Mouse (Mus musculus): ENCODE data around the gene Castor1. TPM values are rescaled to one million over a fixed set of nuclear protein-coding genes. Genes with fewer than 3 reads are reported as not detected.
"Not testable (repeated sequence)": the region's sequence is repeated elsewhere in the genome, so short reads cannot be mapped to it uniquely, and the experiment has no call there.

Gene Castor1
- total RNA-seq (2021) = 1 to 10 TPM; 2.0 to 2.6 TPM
- long read RNA-seq, experiment 1, partial matches to known transcripts = 0 of 1 reads
- long read RNA-seq, experiment 1, other reads (novel, unspliced or antisense) = 0 of 1 reads
- long read RNA-seq, experiment 2 = 0 reads

DNA sequence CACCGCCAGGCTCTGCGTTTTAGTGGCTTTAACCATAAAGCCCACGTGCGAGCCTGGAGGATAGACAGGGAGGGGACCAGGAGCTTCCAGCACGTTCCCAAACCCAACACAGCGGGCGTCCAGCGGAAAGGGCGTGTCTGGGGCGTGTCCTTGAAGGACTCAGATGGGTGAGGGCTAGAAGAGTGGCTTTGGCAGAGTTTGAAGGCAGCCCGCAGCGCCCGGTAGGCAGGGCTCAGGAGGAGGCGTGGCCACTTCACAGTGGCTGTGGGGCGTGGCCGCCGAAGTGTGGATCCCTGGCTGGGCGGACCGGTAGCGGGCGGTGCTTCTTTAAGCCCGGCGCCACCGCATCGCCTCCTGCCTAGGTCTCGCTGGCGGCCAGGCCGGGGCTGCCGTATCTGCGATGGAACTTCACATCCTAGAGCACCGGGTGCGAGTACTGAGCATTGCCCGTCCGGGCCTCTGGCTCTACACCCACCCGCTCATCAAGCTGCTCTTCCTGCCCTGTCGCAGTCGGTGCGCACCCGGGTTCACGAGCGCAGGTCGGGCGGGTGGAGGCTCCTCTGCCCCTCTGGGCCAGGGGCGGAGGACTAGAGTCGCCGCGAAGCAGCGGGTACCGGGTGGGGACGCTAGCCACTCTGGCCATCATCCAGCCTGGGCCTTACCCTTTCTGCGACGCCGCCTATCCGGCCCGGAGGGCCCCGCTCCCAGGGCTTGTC lies at the start of gene Castor1:
Castor1 (plus strand) TSS at position 312 of the 716 bp plus-strand sequence.
- peak within 1 kb of the TSS; percentile 89 for H3K4me3 ChIP-seq
- intact Hi-C loops (cut with DNase I) = loop anchor here (10.0 kb wide), 1 partner anchor 53 kb away; the partner anchor contains the start of genes Ccdc157 and Sf3a1
- peak within 1 kb of the TSS; percentile 85 for H3K27ac ChIP-seq
- peak; percentile 94 for DNase-seq
- TF ChIP-seq CTCF (IDR thresholded peaks at IDR 0.05) = no peak

GRCm38 (mm10) chr11:4174586-4174985 lies 43.4 kb upstream of the Castor1 start:
- DNase-seq = peak; percentile 95
- TF ChIP-seq CTCF (IDR thresholded peaks at IDR 0.05) = 0 out of 2 replicates have a peak, but pooled peaks have one; percentile 0
- Histone ChIP-seq H3K4me3 (peak overlapping the region; percentile 22), H3K27ac (peak overlapping the region; percentile 78)
- intact Hi-C loops (cut with DNase I) = no loop called here

GRCm38 (mm10) chr11:4177716-4178115 lies 40.3 kb upstream of the Castor1 start:
- peak overlapping the region; percentile 44 for H3K27ac ChIP-seq
- TF ChIP-seq CTCF (IDR thresholded peaks at IDR 0.05) = no peak
- intact Hi-C loops (cut with DNase I) = no loop called here
- DNase-seq = peak; percentile 61
- H3K4me3 ChIP-seq = no peak overlapping the region

DNA sequence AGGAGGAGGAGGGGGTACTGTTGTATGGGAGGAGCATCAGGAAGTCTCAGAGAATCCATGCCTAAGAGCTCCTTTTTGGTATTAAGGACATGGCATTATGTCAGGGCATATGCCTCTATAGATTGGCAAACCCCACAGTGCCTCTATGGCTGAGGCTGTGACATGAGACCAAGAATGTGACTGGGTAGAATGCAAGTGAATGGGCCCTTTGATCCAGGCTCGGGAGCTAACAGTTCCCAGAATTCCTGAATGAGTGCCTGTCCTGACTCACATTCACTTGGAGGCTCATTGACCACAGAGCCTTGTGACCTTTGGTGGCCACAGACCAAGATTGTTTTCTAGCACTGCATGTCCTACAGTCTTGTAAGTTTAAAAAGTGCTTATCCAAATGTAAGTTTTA lies 36.0 kb upstream of the Castor1 start:
- H3K27ac ChIP-seq = peak overlapping the region; percentile 48
- TF ChIP-seq CTCF (IDR thresholded peaks at IDR 0.05) = no peak
- intact Hi-C loops (cut with DNase I) = no loop called here
- DNase-seq = no peak
- no peak overlapping the region for H3K4me3 ChIP-seq

GRCm38 (mm10) chr11:4183511-4183910 lies 34.5 kb upstream of the Castor1 start:
- H3K4me3 ChIP-seq = no peak overlapping the region
- peak overlapping the region; percentile 48 for H3K27ac ChIP-seq
- DNase-seq = no peak
- no peak for TF ChIP-seq CTCF (IDR thresholded peaks at IDR 0.05)
- intact Hi-C loops (cut with DNase I) = no loop called here

GRCm38 (mm10) chr11:4184251-4184952 lies 33.6 kb upstream of the Castor1 start:
- H3K27ac ChIP-seq = peak overlapping the region; percentile 48
- intact Hi-C loops (cut with DNase I) = no loop called here
- no peak for DNase-seq
- H3K4me3 ChIP-seq = no peak overlapping the region
- peak; percentile 29; the same call in 1 of the 2 replicates for TF ChIP-seq CTCF (IDR thresholded peaks at IDR 0.05)

DNA sequence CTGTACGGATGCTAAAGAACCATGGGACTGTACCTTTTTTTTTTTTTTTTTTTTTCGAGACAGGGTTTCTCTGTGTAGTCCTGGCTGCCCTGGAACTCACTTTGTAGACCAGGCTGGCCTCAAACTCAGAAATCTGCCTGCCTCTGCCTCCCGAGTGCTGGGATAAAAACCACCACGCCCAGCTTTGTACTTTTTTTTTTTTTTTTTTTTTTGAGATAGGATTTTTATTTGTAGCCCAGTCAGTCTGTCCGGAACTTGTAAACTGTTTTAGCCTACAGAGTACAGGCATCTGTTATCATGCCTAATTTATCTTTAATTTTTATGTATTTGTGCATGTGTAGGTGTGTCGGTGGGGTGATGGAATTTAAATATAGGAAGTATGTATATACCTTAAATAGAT lies 32.5 kb upstream of the Castor1 start:
- DNase-seq; intact Hi-C loops (cut with DNase I); H3K27ac ChIP-seq; H3K4me3 ChIP-seq: not testable (repeated sequence)

DNA sequence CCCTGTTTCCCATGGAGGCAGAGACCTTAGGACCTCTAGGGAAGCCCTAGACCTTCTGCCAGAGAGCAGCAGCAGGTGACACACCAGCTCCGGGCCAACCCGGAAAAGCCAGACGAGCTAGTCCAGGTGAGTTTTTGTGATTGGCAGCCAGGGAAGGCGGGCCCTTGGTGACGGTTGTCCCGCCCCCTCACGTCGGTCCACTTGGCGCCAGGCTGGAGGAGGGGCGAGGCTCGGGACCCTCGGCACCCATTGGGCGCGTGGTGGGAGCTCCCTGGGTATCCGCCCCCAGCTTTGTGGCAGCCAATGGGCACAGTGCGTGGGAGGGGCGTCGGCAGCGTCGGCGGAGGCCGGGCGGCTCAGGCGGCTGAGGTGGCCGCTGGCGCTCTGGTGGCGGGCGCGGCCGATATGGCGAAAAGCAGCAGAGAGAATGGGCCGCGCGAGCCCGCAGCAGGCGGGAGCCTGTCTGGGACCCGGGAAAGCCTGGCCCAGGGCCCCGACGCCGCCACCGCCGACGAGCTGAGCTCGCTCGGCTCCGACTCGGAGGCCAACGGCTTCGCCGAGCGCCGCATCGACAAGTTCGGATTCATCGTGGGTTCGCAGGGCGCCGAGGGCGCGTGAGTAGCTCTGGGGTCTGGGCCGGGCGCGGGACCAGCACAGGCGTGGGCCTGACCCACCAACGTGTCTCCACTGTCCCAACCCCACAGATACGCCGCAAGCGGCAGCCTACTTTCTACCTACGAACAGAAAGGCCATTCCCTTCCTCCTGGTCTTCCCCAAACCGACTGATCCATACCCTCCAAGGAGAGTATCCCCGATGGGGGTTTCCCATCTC lies 31.3 kb upstream of the Castor1 start, which contains the start of gene Tbc1d10a:
Tbc1d10a (plus strand) TSS at position 304 of the 832 bp plus-strand sequence.
- peak; percentile 25; the same call in 1 of the 2 replicates for TF ChIP-seq CTCF (IDR thresholded peaks at IDR 0.05)
- intact Hi-C loops (cut with DNase I) = no loop called here
- peak within 1 kb of the TSS; percentile 90 for H3K4me3 ChIP-seq
- peak within 1 kb of the TSS; percentile 93 for H3K27ac ChIP-seq
- peak; percentile 99 for DNase-seq

GRCm38 (mm10) chr11:4187318-4187700 lies 30.7 kb upstream of the Castor1 start:
- peak overlapping the region; percentile 90 for H3K4me3 ChIP-seq
- no peak for TF ChIP-seq CTCF (IDR thresholded peaks at IDR 0.05)
- DNase-seq = no peak
- intact Hi-C loops (cut with DNase I) = no loop called here
- H3K27ac ChIP-seq = peak overlapping the region; percentile 93

GRCm38 (mm10) chr11:4189182-4189581 lies 28.8 kb upstream of the Castor1 start:
- intact Hi-C loops (cut with DNase I) = no loop called here
- Histone ChIP-seq H3K4me3 (peak overlapping the region; percentile 90), H3K27ac (peak overlapping the region; percentile 93)
- no peak for TF ChIP-seq CTCF (IDR thresholded peaks at IDR 0.05)
- DNase-seq = no peak

DNA sequence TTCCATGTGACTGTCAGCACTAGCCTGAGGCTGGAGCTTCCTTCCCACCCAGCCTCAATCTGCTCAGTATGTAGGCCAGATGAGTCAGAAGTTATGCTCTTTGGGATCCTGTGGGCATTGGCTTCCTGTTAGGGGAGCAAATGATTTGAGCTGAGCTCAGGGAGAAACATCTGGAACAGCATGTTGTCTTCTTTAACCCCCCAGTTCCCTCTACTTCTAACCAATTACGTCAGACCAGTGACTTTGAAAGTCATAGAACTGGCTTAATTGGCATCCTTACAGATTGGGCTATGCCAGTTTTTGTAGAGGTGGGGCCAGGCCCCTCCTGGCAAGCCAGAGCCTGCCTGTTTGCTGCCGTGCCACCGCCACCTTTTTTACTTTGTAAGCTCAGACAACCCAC lies 27.3 kb upstream of the Castor1 start:
- peak overlapping the region; percentile 81 for H3K27ac ChIP-seq
- intact Hi-C loops (cut with DNase I) = no loop called here
- DNase-seq = no peak
- H3K4me3 ChIP-seq = peak overlapping the region; percentile 40
- no peak for TF ChIP-seq CTCF (IDR thresholded peaks at IDR 0.05)

- no peak for DNase-seq
- Histone ChIP-seq H3K4me3 (no peak overlapping the region), H3K27ac (peak overlapping the region; percentile 81)
- intact Hi-C loops (cut with DNase I) = no loop called here
- TF ChIP-seq CTCF (IDR thresholded peaks at IDR 0.05) = no peak
Measured at GRCm38 (mm10) chr11:4192757-4193156, 25.3 kb upstream of the Castor1 start.
